Mouse (Mus musculus): ENCODE results near the gene Zfp11.

DNA sequence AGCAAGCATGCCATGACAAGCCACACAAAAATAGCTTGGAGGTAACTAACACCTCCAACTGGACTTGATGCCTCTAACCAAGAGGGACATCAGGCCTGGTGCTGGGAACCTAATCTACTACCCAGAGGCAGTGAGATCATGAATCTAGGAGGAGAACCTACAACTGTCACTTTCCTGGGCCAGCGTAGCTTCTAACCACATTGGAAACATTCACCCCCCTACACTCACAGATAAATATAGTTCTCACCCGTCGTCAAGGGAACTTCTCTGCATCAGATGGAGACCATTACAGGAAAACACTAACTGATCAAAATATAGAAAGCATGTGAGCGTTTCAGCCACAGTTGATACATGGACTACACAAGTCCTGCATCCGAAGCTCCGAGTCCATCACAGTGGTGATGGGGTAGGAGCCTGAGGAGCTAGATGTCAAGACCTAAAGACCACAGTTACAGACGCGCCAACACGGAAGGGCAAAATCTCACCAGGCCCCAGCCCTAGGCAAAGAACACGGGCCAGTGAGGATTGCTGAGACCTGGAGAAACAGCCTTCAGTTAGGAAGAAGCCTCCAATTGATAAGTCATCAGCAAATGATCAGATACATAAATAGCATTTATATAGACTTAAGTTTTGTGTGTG is 3.5 kb downstream of the Zfp11 start:
- TF ChIP-seq CTCF (IDR thresholded peaks at IDR 0.05; ENCODE audit: low read depth), result no peak
- no peak for TF ChIP-seq EP300 (IDR thresholded peaks at IDR 0.05; ENCODE audit: low read depth)
